Mouse (Mus musculus) limb, embryonic 13.5 days (tissue): ENCODE data around the gene Usp36. TPM values are rescaled to one million over a fixed set of nuclear protein-coding genes. Genes with fewer than 3 reads are reported as not detected.
A peak's percentile ranks its signal among the peaks of the same experiment; 100 is the strongest.

ENCODE experiments used
- ATAC-seq: fragments of 200-750 bp; cut with Nextera tagmentation; 2 replicates; pipeline ENCODE4 v1.8.0; 2017; ENCODE audit warnings: low read depth, moderate number of reproducible peaks, moderate TSS enrichment; ENCODE audit not compliant: low FRiP score
- H3K27ac ChIP-seq: fragments of 300-500 bp; sonication (generic); 2 replicates; pipeline ENCODE4 v1.5.1; 2015; ENCODE audit warnings: inconsistent platforms, mild to moderate bottlenecking, moderate library complexity
- H3K27me3 ChIP-seq: fragments of 300-500 bp; sonication (generic); 2 replicates; pipeline ENCODE4 v1.6.1; 2015; ENCODE audit warnings: mild to moderate bottlenecking, inconsistent platforms
- H3K36me3 ChIP-seq: fragments of 300-500 bp; sonication (generic); 2 replicates; pipeline ENCODE4 v1.6.1; 2015; ENCODE audit warnings: inconsistent platforms, mild to moderate bottlenecking, moderate library complexity
- H3K4me1 ChIP-seq: fragments of 300-500 bp; sonication (generic); 2 replicates; pipeline ENCODE4 v1.6.1; 2015; ENCODE audit warnings: inconsistent platforms
- H3K4me2 ChIP-seq: fragments of 300-500 bp; sonication (generic); replicated peaks from 2 replicates; pipeline ENCODE4 v1.6.1; 2015; ENCODE audit warnings: inconsistent platforms, mild to moderate bottlenecking, moderate library complexity
- H3K4me3 ChIP-seq: fragments of 300-500 bp; sonication (generic); 2 replicates; pipeline ENCODE4 v1.5.1; 2015; ENCODE audit warnings: moderate library complexity, mild to moderate bottlenecking, inconsistent platforms
- H3K9ac ChIP-seq: fragments of 300-500 bp; sonication (generic); 2 replicates; pipeline ENCODE4 v1.6.1; 2015; ENCODE audit warnings: mild to moderate bottlenecking, inconsistent platforms
- H3K9me3 ChIP-seq: fragments of 300-500 bp; sonication (generic); 2 replicates; pipeline ENCODE4 v1.6.1; 2016; ENCODE audit warnings: inconsistent platforms
- WGBS: fragments of 180-500 bp; shearing (Covaris S2); methylation state at CpG from one replicate; pipeline ENCODE4 v1.1.7; 2015; 5-methylcytosine and 5-hydroxymethylcytosine counted together
- polyA plus RNA-seq: library from polyadenylated mRNA; unstranded; fragments of >200 nt; fragmentation: Nextera tagmentation; extraction: Ambion mirVana; gene quantifications from 2 replicates; pipeline ENCODE4 v1.2.1, GENCODE M21; 2015

Usp36 gene
- polyA plus RNA-seq, 1 experiment from 2014 or later: 25.0 TPM

DNA sequence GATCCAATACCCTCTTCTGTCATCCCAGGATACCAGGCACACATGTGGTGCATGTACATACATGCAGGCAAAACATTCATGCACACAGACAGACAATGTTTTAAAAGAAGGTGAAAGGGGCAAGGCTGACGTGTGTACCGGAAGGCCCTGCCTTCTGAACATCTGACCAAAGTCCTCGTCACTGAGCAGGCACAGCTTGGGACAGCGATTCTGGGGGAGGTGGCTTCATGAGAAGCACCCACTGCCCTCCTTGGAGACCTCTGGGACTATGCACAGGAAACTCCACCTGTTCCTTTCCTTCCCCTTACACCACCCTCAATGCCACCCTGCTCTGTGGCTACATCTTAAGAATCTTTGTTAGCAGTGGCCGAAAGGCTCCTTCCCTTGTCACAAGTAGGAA lies 79.1 kb downstream of the Usp36 start:
- H3K27ac ChIP-seq: no peak overlapping the region
- no peak overlapping the region for H3K4me2 ChIP-seq
- 87% methylated on average over 5 of the region's 5 CpGs for WGBS
- no peak for ATAC-seq
- H3K4me3 ChIP-seq: no peak overlapping the region
- no peaks in the 10 kb centered on the region for H3K9me3 ChIP-seq
- H3K9ac ChIP-seq: no peak overlapping the region
- no peaks in the 10 kb centered on the region for H3K36me3 ChIP-seq
- H3K4me1 ChIP-seq: peaks cover 80% of the 10 kb centered on the region
- no peaks in the 10 kb centered on the region for H3K27me3 ChIP-seq

DNA sequence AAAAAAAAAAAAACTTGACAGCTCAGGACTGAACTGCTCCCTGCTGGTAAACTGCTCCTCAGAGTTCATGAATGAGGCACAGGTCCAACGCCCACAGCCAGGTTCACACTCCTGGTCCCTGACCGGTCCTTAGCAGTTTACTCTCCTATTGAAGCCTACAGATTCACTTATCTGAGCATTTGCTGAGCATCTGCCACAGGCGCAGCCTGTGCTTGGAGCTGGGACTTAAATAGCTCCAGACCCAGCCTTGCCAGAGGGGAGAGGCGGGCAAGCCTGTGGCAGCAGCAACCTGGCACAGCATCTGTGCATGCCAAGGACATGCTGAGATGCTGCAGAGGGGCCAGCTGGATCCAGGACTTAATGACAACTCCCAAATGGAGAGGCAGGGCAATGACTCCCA lies 79.9 kb downstream of the Usp36 start:
- Histone ChIP-seq H3K9ac (peak overlapping the region; percentile 32; the same call in 1 of the 2 replicates), H3K9me3 (no peaks in the 10 kb centered on the region), H3K27me3 (no peaks in the 10 kb centered on the region), H3K4me3 (no peak overlapping the region), H3K27ac (no peak overlapping the region), H3K4me2 (no peak overlapping the region; the same call in 1 of the 2 replicates), H3K36me3 (no peaks in the 10 kb centered on the region), H3K4me1 (peaks cover 80% of the 10 kb centered on the region)
- no peak for ATAC-seq
- 74% methylated on average over 4 of the region's 4 CpGs for WGBS

Other genes with a start within 250 kb of the Usp36 start
- 0.23 and 0.27 TPM in 2 replicates for gene Dnah17, start 159.6 kb downstream of the Usp36 start, polyA plus RNA-seq
- gene Cyth1, start 41.7 kb downstream of the Usp36 start, polyA plus RNA-seq: 15.9 and 17.1 TPM in 2 replicates
- 0.55 and 0.86 TPM in 2 replicates for gene Cep295nl, start 52.3 kb upstream of the Usp36 start, polyA plus RNA-seq
- 115 and 116 TPM in 2 replicates for gene Timp2, start 65.5 kb upstream of the Usp36 start, polyA plus RNA-seq
- 7.3 TPM in 2 replicates for gene Lgals3bp, start 111.8 kb upstream of the Usp36 start, polyA plus RNA-seq
- 31.1 and 32.1 TPM in 2 replicates for gene Cant1, start 128.8 kb upstream of the Usp36 start, polyA plus RNA-seq
- gene C1qtnf1, start 138.0 kb upstream of the Usp36 start, polyA plus RNA-seq: 6.6 TPM in 2 replicates
- gene Engase, start 186.6 kb upstream of the Usp36 start, polyA plus RNA-seq: 4.9 and 5.5 TPM in 2 replicates